Mouse (Mus musculus): ENCODE measurements at regions not wholly inside any gene's neighbourhood (a gene's known extent, or its start where the extent isn't known, plus 50 kb on each side); places are given as distances from the start of the nearest gene placed in this dataset.
A peak's percentile ranks its signal among the peaks of the same experiment; 100 is the strongest.

DNA sequence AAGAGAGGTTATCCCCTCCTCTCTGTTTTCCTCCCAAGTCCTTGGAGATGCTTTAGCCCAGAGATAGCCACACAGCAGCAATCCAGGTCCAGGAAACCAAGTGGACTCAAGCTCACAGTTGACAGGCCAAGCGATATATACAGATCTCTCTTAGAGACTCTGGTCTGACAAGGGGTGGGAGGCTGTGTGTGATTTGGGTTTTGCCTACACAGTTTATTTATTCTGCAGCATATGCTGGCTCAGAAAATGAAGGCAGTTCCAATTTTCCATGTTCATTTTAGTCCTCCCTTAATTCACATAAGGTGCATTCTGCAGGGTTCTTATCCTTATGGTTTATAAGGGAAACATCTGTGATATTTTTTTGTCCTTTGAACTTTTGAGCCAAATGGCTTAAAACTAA lies 595.0 kb upstream of the Apob start:
- DNase-seq (ENCODE audit: extremely low spot score in 1 of 2, low spot score in 2 of 2), result no peak
- intact Hi-C loops (cut with DNase I), result no loop called here

DNA sequence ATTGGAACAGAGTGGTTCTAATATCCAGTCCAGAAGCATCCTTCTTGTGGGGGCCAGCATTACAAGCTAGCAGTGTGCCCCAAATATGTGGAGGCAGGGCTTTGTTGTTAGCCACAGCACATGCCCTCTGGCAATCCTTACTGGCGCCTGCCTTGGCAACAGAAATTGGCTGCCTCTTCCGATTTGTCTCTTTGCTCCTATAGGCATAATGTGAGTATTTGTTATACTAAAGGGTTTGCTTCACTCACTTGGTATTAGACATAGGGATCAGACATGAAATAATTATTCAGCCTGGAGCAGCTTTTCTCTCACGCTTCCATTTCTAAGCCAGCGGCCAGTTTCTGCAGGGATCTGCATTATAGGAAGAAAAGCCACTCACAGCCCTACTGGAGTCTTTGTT lies 573.6 kb upstream of the Apob start:
- no peak overlapping the region for H3K27ac ChIP-seq
- intact Hi-C loops (cut with DNase I), result no loop called here

More for the DNA sequence above, 595.0 kb upstream of the Apob start:
- Histone ChIP-seq H3K4me3 (no peak overlapping the region), H3K27ac (no peak overlapping the region)
- no peak for TF ChIP-seq CTCF (IDR thresholded peaks at IDR 0.05)

DNA sequence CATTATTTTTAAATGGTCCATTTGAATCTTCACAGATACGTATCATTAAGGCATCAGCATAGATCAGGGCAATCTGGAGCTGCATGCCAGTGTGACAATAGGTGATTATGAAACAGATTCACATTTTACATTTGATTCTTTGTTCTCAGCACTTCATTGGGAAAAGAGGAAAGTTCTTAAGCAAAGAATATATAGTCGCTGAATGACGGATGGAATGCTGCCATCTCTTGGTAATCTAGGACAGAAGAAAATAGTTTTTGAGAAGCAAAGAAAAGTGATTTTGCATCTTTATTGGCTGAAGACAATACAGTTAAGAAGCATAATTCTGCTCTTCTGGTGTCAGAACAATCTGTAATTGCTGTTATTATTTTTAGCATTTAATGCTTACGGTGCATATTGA lies 565.6 kb upstream of the Apob start:
- intact Hi-C loops (cut with DNase I), result no loop called here
- DNase-seq (ENCODE audit: extremely low spot score in 1 of 2, low spot score in 2 of 2), result no peak
- Histone ChIP-seq H3K4me3 (no peak overlapping the region), H3K27ac (no peak overlapping the region)
- no peak; the same call in none of the 2 replicates for TF ChIP-seq CTCF (IDR thresholded peaks at IDR 0.05)

More for the DNA sequence above, 573.6 kb upstream of the Apob start:
- no peak for TF ChIP-seq CTCF (IDR thresholded peaks at IDR 0.05)
- no peak for DNase-seq (ENCODE audit: extremely low spot score in 1 of 2, low spot score in 2 of 2)
- H3K4me3 ChIP-seq, result no peak overlapping the region

DNA sequence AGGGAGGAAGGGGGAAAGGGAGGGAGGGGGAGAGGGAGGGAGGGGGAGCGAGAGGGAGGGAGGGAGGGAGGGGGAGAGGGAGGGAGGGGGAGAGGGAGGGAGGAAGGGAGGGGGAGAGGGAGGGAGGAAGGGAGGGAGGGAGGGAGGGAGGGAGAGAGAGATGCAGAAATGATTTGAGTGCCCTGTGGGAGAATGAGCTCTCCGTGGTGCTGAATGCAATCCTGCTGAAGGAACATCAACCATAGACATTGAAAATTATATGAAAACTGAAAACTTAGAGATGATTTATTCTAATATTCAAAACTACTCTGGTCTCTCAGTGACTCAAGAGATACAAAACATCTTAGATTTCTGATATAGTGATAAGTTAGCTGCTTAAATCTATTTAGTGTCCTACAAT lies 557.2 kb upstream of the Apob start:
- DNase-seq (ENCODE audit: extremely low spot score in 1 of 2, low spot score in 2 of 2), result no peak
- intact Hi-C loops (cut with DNase I), result loop anchor here (5.0 kb wide), 4 partner anchors 88 to 783 kb away; no protein-coding TSS in a partner anchor
- no peak for TF ChIP-seq CTCF (IDR thresholded peaks at IDR 0.05)
- Histone ChIP-seq H3K4me3 (no peak overlapping the region), H3K27ac (peak overlapping the region; percentile 1; the same call in 1 of the 2 replicates)

DNA sequence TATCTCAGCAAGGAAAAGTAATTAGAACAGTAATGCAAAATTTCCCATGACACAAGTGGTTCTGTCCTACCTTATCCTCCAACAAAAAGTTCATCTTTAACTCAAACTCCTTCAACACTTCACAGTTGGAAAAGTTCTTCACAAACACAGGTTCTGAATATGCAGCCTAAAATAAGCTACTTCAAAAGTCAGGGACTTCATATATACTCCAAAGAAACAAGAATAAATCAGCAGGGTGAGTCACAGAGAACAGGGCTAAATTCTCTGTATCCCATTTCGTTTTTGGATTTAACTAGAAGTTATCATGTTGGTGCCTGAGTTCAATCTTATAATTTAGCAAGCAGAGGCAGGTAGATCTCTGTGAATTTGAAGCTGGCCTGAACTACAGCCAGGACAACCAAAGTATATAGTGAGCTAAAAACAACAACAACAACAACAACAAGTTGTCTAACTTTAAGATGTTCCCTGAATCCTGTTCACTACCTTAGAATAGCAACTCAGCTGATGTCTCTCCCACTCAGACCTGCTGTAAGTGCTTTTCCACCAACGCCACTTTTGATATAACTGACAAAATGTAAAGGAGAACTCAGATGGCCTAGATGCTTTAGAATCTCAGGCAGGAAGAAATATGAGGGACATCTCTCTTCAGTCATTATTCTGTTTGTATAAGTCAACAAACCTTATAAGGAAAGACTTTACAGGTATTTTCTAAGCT lies 555.5 kb upstream of the Apob start:
- no peak for TF ChIP-seq CTCF (IDR thresholded peaks at IDR 0.05)
- intact Hi-C loops (cut with DNase I), result loop anchor here (5.0 kb wide), 4 partner anchors 90 to 785 kb away; no protein-coding TSS in a partner anchor
- no peak for DNase-seq (ENCODE audit: extremely low spot score in 1 of 2, low spot score in 2 of 2)
- H3K27ac ChIP-seq, result peak overlapping the region; percentile 73
- no peak overlapping the region for H3K4me3 ChIP-seq

DNA sequence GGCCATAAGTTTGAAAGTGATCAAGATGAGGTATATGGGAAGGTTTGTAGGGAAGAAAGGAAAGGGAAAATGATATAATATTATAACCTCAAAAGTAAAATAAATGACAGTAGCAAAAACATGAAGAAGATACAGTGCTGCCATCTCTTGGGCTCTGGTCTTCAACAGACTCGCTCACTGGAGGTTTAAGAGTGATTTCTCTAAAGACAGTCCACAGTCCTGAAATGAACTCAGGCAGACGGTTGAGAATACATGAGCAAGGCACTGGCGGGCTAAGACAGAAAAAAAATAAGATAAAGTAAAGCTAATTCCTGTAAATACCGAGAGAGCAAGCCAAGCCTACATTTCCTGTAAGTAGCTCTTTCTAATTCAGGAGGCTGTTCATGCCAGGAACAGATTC lies 546.5 kb upstream of the Apob start:
- intact Hi-C loops (cut with DNase I), result no loop called here
- TF ChIP-seq CTCF (IDR thresholded peaks at IDR 0.05), result no peak; the same call in 1 of the 2 replicates
- Histone ChIP-seq H3K4me3 (no peak overlapping the region), H3K27ac (no peak overlapping the region)
- no peak for DNase-seq (ENCODE audit: extremely low spot score in 1 of 2, low spot score in 2 of 2)

DNA sequence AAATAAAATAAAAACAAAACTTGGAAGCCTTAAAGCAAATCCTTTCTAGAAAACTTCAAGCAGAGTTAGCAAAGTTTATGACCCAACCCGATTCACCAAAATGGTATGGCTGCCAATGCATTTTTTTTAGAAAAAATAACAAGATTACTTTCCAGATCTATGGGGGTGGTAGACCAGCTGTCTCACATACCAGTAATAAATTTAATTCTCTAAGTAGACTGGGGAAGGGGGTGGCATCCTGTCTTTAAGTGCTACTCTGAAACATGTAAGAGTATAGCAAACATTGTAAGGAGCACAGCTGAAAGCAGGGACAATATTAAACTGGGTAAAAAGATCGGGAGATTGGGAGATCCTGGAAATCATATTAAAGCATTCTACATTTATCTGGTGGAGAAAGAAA lies 532.2 kb upstream of the Apob start:
- no peak for DNase-seq (ENCODE audit: extremely low spot score in 1 of 2, low spot score in 2 of 2)
- intact Hi-C loops (cut with DNase I), result no loop called here

DNA sequence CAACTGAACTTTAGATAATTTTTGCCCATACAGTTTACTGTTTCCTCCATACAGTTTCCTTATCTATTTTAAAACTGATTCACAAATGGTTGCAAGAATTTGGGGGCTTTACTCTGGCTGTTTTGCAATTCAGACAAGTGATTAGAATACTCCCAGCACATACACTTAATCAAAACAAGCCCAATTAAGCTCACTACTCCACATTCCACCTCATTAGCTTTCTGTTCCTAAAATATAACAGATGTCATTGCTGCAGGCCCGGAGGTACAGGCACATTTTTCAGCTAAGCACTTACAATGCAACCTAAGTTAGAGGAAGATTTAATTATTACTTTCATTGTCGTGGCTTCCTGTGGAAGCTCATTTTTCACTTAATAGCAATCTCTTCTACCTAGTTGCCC lies 526.9 kb upstream of the Apob start:
- TF ChIP-seq CTCF (IDR thresholded peaks at IDR 0.05), result no peak
- DNase-seq (ENCODE audit: extremely low spot score in 1 of 2, low spot score in 2 of 2), result no peak
- intact Hi-C loops (cut with DNase I), result no loop called here
- no peak overlapping the region for H3K27ac ChIP-seq
- no peak overlapping the region for H3K4me3 ChIP-seq

More for the DNA sequence above, 532.2 kb upstream of the Apob start:
- no peak overlapping the region for H3K27ac ChIP-seq
- TF ChIP-seq CTCF (IDR thresholded peaks at IDR 0.05), result no peak
- no peak overlapping the region for H3K4me3 ChIP-seq

DNA sequence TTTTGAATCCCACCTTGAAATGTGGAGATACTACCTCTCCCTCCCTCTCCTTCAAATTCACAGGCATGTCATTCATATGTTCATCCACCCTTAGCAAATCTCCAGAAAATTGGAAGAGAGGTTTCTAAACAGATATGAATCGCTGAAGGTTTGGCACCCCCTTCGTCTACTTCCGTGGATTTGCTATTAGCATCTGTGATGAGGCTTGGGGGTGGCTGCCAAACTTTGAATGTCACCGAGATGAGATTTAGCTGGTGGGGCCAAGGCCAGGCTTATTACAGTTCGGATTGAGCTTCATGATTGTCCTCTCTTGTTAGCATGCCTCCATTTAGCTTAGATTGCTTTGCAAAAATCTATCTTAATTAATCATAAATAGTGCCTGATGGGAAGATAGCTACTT lies 520.4 kb upstream of the Apob start:
- no peak for DNase-seq (ENCODE audit: extremely low spot score in 1 of 2, low spot score in 2 of 2)

DNA sequence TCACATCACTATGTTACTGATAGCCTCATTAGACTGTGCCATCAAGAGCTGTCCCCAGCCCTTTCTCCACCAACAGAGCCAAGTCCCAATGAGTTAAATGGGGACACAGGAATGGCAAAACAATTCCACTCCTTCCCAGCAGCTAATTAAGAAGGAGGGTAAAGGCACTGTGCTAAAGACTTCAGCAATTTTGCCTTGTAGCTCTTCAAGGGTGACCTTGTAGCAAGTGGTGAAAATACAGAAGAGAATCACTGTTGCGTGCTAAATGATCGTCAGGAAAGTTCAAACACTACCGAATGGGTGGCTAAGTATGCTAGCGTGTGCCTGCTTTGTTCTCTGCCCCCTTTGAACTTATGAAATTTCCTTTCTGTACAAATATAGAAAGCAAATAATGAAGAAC lies 519.9 kb upstream of the Apob start:
- Histone ChIP-seq H3K4me3 (no peak overlapping the region), H3K27ac (no peak overlapping the region)
- TF ChIP-seq CTCF (IDR thresholded peaks at IDR 0.05), result no peak
- intact Hi-C loops (cut with DNase I), result no loop called here
- DNase-seq (ENCODE audit: extremely low spot score in 1 of 2, low spot score in 2 of 2), result no peak

More for the DNA sequence above, 520.4 kb upstream of the Apob start:
- no peak overlapping the region for H3K4me3 ChIP-seq
- H3K27ac ChIP-seq, result no peak overlapping the region
- intact Hi-C loops (cut with DNase I), result no loop called here
- TF ChIP-seq CTCF (IDR thresholded peaks at IDR 0.05), result no peak

DNA sequence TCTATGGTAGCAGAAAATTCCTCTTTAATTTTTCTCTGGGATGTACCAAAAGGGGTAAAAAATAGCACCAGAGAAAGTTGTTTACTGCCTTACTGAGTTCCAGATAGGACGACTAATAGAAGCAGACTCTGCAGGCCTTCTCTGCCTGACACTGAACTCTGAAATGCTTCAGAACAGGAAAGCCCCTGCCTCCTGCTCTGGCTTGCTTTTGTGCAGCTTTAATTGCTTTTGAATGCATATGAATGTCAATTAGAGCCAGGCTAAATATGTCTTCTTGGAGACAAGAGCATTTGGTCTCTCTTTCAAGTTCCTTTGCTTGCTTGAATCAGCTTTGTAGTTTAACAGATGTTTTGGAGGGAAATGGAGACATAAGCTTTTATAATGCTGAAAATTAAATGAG lies 512.5 kb upstream of the Apob start:
- Histone ChIP-seq H3K4me3 (no peak overlapping the region), H3K27ac (no peak overlapping the region)
- intact Hi-C loops (cut with DNase I), result no loop called here
- no peak for TF ChIP-seq CTCF (IDR thresholded peaks at IDR 0.05)
- DNase-seq (ENCODE audit: extremely low spot score in 1 of 2, low spot score in 2 of 2), result no peak

DNA sequence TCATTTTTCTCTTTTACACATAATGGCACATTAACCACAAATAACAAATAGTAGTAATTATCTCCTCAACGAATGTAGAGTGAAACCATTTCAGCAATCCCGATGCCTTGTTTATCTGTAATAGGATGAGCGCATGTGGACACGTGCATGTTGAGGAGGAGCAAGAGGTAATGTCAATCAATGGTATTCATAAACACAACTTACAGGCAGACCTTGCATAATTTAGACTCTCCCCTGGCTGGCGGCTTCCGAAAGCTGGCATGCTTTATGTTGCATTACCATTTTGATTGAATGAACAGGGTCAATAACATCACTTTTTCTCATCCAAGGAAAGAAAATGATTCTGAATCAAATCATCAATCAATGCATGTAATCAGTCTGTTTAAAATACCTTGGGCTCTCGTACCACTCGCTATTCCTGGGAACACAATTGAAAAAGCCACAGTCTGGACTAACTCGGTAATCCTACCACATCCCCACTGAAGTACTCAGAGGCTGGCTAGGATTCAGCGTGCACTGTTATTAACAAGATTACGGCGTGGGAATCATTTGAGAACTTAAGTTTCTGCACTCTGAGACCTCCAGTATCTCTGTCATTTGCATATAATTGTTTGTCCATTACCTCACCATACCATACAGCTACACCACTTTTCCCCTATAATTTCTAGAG lies 464.7 kb upstream of the Apob start:
- no peak overlapping the region for H3K4me3 ChIP-seq
- intact Hi-C loops (cut with DNase I), result no loop called here
- no peak overlapping the region for H3K27ac ChIP-seq
- DNase-seq (ENCODE audit: extremely low spot score in 1 of 2, low spot score in 2 of 2), result no peak
- no peak for TF ChIP-seq CTCF (IDR thresholded peaks at IDR 0.05)

DNA sequence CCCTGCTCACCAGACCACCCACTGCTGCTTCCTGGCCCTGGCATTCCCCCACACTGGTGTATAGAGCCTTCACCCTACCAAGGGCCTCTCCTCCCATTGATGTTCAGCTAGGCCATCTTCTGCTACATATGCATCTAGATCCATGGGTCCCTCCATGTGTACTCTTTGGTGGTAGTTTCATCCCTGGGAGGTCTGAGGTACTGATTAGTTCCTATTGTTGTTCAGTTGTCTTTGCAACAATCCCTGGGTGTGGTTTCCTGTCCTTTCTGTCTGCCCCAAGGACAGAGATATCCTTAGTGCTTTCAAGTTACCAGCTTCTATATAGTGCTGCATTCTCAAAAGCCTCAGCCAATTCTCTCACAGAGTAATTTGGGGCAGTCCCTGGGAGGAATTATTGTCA lies 440.1 kb upstream of the Apob start:
- no peak overlapping the region for H3K4me3 ChIP-seq
- intact Hi-C loops (cut with DNase I), result no loop called here
- TF ChIP-seq CTCF (IDR thresholded peaks at IDR 0.05), result no peak
- no peak for DNase-seq (ENCODE audit: extremely low spot score in 1 of 2, low spot score in 2 of 2)
- no peak overlapping the region for H3K27ac ChIP-seq
